Comparison of ENCODE assay signal across 8 mouse cellular contexts in the genomic region with DNA sequence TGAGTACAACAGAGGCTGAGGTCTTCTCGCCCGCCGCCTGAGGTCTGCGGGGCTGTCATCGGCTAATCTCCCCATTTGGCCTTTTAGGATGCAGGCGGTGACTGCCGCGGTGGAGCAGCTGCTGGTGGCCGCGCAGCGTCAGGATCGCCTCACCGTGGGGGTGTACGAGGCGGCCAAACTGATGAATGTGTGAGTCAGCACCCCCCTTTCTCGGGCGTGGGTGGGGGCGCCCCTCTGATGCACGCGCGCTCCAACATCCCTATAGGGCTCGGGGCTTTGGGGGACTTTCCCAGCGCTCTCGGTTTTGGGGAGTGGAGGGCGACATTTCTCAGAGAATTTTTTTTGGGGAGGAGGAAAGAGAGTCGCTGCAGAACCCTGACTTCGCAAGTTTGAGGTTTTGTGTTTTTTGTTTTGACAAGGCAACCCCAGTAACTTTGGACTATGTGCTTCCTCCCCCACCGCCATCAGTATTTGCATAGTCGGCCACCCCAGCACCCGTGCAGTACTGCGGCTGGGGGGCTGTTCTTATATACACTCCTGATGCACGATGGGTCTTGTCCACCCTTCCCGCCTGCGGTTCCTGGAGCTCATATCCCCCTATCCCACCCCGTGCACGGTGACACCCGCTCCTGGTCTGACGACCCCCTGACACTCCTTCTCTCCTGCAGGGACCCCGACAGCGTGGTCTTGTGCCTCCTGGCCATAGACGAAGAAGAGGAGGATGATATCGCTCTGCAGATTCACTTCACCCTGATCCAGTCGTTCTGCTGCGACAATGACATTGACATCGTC. TPM values are rescaled to one million over a fixed set of nuclear protein-coding genes. Genes with fewer than 3 reads are reported as not detected.
A peak's percentile ranks its signal among the peaks of the same experiment; 100 is the strongest.
DNase-seq lines count a peak whose midpoint lies in the region; ATAC-seq and TF ChIP-seq lines count a peak whose summit lies in the region.

No protein-coding gene starts in this region.

- peak overlapping the region; percentile 56 for H3K4me3 ChIP-seq in liver, adult 2 months (ENCODE audit: insufficient read depth, low read depth, low read length)
- H3K4me3 ChIP-seq in erythroblast, embryonic 14.5 days (replicated peaks), result peak overlapping the region; percentile 59
- H3K4me3 ChIP-seq in hindbrain, embryonic 11.5 days (ENCODE audit: low read depth, low read length), result peak overlapping the region; percentile 38
- peak overlapping the region; percentile 59 for H3K4me3 ChIP-seq in liver, embryonic 11.5 days (ENCODE audit: low read depth, low read length)
- H3K4me3 ChIP-seq in neural tube, embryonic 13.5 days, result peak overlapping the region; percentile 46

- peaks cover 22% of the 10 kb centered on the region for H3K4me1 ChIP-seq in liver, adult 2 months (ENCODE audit: control insufficient read depth, insufficient read depth, low read length)
- peaks cover 47% of the 10 kb centered on the region for H3K4me1 ChIP-seq in erythroblast, embryonic 14.5 days (ENCODE audit: control insufficient read depth)
- H3K4me1 ChIP-seq in hindbrain, embryonic 11.5 days (replicated peaks; ENCODE audit: control insufficient read depth, insufficient read depth, low read length), result peaks cover 29% of the 10 kb centered on the region
- peaks cover 48% of the 10 kb centered on the region for H3K4me1 ChIP-seq in liver, embryonic 11.5 days (replicated peaks; ENCODE audit: control insufficient read depth, insufficient read depth, low read length)
- peaks cover 60% of the 10 kb centered on the region for H3K4me1 ChIP-seq in neural tube, embryonic 13.5 days (replicated peaks)

- H3K27ac ChIP-seq in liver, adult 2 months (replicated peaks; ENCODE audit: insufficient read depth, low read depth, low read length), result no peak overlapping the region
- H3K27ac ChIP-seq in hindbrain, embryonic 11.5 days (ENCODE audit: low read depth, low read length), result no peak overlapping the region
- no peak overlapping the region for H3K27ac ChIP-seq in liver, embryonic 11.5 days (ENCODE audit: low read depth, low read length)
- no peak overlapping the region for H3K27ac ChIP-seq in neural tube, embryonic 13.5 days (replicated peaks)

- DNase-seq in liver, adult 2 months (ENCODE audit: extremely low read depth, low read depth, low spot score), result no peak
- DNase-seq in liver, result no peak
- DNase-seq in hindbrain, embryonic 11.5 days (ENCODE audit: low spot score), result peak; percentile 46
- peak; percentile 57 for DNase-seq in liver, embryonic 11.5 days (ENCODE audit: low spot score)
- DNase-seq in urinary bladder, postnatal 25 days (ENCODE audit: low spot score), result no peak

- H3K27me3 ChIP-seq in liver, adult 2 months (ENCODE audit: control insufficient read depth, insufficient read depth, low read length), result no peaks in the 10 kb centered on the region; the same call in 1 of the 2 replicates
- peaks cover 71% of the 10 kb centered on the region for H3K27me3 ChIP-seq in erythroblast, embryonic 14.5 days (ENCODE audit: control insufficient read depth)
- peaks cover 52% of the 10 kb centered on the region for H3K27me3 ChIP-seq in hindbrain, embryonic 11.5 days (ENCODE audit: control insufficient read depth, insufficient read depth, low read length)
- peaks cover 54% of the 10 kb centered on the region for H3K27me3 ChIP-seq in liver, embryonic 11.5 days (replicated peaks; ENCODE audit: control insufficient read depth, insufficient read depth, low read length)
- peaks cover 52% of the 10 kb centered on the region for H3K27me3 ChIP-seq in neural tube, embryonic 13.5 days

- TF ChIP-seq CTCF in liver, adult 2 months (IDR thresholded peaks at IDR 0.05; ENCODE audit: low read depth, low read length), result no peak

- H3K9me3 ChIP-seq in erythroblast, embryonic 14.5 days (ENCODE audit: control insufficient read depth, low read length), result peaks cover 12% of the 10 kb centered on the region; the same call in 1 of the 2 replicates
- H3K9me3 ChIP-seq in hindbrain, embryonic 11.5 days (ENCODE audit: control insufficient read depth, low read length), result no peaks in the 10 kb centered on the region
- H3K9me3 ChIP-seq in liver, embryonic 11.5 days (ENCODE audit: control insufficient read depth, low read length), result no peaks in the 10 kb centered on the region
- no peaks in the 10 kb centered on the region for H3K9me3 ChIP-seq in neural tube, embryonic 13.5 days

- H3K79me2 ChIP-seq in liver, adult 2 months (ENCODE audit: control insufficient read depth, insufficient read depth, low read length), result no peaks in the 10 kb centered on the region

- no peaks in the 10 kb centered on the region for H3K36me3 ChIP-seq in liver, adult 2 months (ENCODE audit: control insufficient read depth, insufficient read depth, low read length)
- H3K36me3 ChIP-seq in erythroblast, embryonic 14.5 days (ENCODE audit: control insufficient read depth), result no peaks in the 10 kb centered on the region
- H3K36me3 ChIP-seq in hindbrain, embryonic 11.5 days (ENCODE audit: control insufficient read depth, insufficient read depth, low read length), result no peaks in the 10 kb centered on the region
- H3K36me3 ChIP-seq in liver, embryonic 11.5 days (ENCODE audit: control insufficient read depth, insufficient read depth, low read length), result no peaks in the 10 kb centered on the region
- no peaks in the 10 kb centered on the region for H3K36me3 ChIP-seq in neural tube, embryonic 13.5 days

- H3K9ac ChIP-seq in liver, adult 2 months (ENCODE audit: low read depth, low read length), result peak overlapping the region; percentile 44
- H3K9ac ChIP-seq in hindbrain, embryonic 11.5 days (ENCODE audit: low read depth, low read length), result peak overlapping the region; percentile 42
- H3K9ac ChIP-seq in liver, embryonic 11.5 days (ENCODE audit: low read depth, low read length), result peak overlapping the region; percentile 60
- peak overlapping the region; percentile 73 for H3K9ac ChIP-seq in neural tube, embryonic 13.5 days

- no peak for TF ChIP-seq POLR2A in liver, adult 2 months (IDR thresholded peaks at IDR 0.05; ENCODE audit: extremely low read depth, insufficient read depth, low read length)

- ATAC-seq in activated CD4-positive, CD25-positive, alpha-beta regulatory T cell, adult 4 months, result peak; percentile 24
- no peak; the same call in 1 of the 2 replicates for ATAC-seq in hindbrain, embryonic 11.5 days (ENCODE audit: low FRiP score)
- 0 out of 2 replicates have a peak, but pooled peaks have one; percentile 18 for ATAC-seq in liver, embryonic 11.5 days (replicated peaks; ENCODE audit: low FRiP score)
- ATAC-seq in neural tube, embryonic 13.5 days (ENCODE audit: low read depth), result peak; percentile 19; the same call in 1 of the 2 replicates

- H3K4me2 ChIP-seq in hindbrain, embryonic 11.5 days (replicated peaks; ENCODE audit: low read depth, low read length), result peak overlapping the region; percentile 86
- H3K4me2 ChIP-seq in liver, embryonic 11.5 days, result peak overlapping the region; percentile 99
- peak overlapping the region; percentile 83 for H3K4me2 ChIP-seq in neural tube, embryonic 13.5 days

- WGBS in liver, adult 2 months, result 2% methylated on average over 45 of the region's 45 CpGs
- under 1% methylated on average over 45 of the region's 45 CpGs for WGBS in hindbrain, embryonic 11.5 days
- WGBS in liver, embryonic 11.5 days, result 1% methylated on average over 45 of the region's 45 CpGs
- WGBS in neural tube, embryonic 13.5 days, result under 1% methylated on average over 45 of the region's 45 CpGs

RNA-seq across cellular contexts. Expression of gene Gadd45b, which starts 0.7 kb away (rescaled TPM):
- total RNA-seq in liver, adult 2 months (2014; rRNA removed), result 2.1 and 8.3 TPM in 2 replicates
- polyA plus RNA-seq in liver, adult 2 months (2012; rRNA removed), result 1.4 and 1.8 TPM in 2 replicates
- 10 to 100 TPM; 22.8 to 45.2 TPM for polyA plus RNA-seq in activated CD4-positive, CD25-positive, alpha-beta regulatory T cell, adult 4 months (2017; shearing (Covaris generic))
- 0.15 and 0.16 TPM in 2 replicates for polyA plus RNA-seq in erythroblast, embryonic 14.5 days (2012)
- polyA plus RNA-seq in hindbrain, embryonic 11.5 days (2014; fragmentation: Nextera tagmentation; extraction: Ambion mirVana), result 13.8 and 14.6 TPM in 2 replicates
- 4.0 and 5.0 TPM in 2 replicates for polyA plus RNA-seq in liver, embryonic 11.5 days (2014; fragmentation: Nextera tagmentation; extraction: Ambion mirVana)
- polyA plus RNA-seq in neural tube, embryonic 13.5 days (2015; fragmentation: Nextera tagmentation; extraction: Ambion mirVana), result 8.8 and 9.0 TPM in 2 replicates

RNA-seq across cellular contexts. Expression of gene Lmnb2, which starts 12.5 kb away (rescaled TPM):
- 3.2 and 3.3 TPM in 2 replicates for total RNA-seq in liver, adult 2 months (2014; rRNA removed)
- 5.5 and 6.6 TPM in 2 replicates for polyA plus RNA-seq in liver, adult 2 months (2012; rRNA removed)
- polyA plus RNA-seq in activated CD4-positive, CD25-positive, alpha-beta regulatory T cell, adult 4 months (2017; shearing (Covaris generic)), result 1 to 10 TPM; 2.8 to 4.5 TPM
- polyA plus RNA-seq in erythroblast, embryonic 14.5 days (2012), result 1.1 and 1.3 TPM in 2 replicates
- polyA plus RNA-seq in hindbrain, embryonic 11.5 days (2014; fragmentation: Nextera tagmentation; extraction: Ambion mirVana), result 14.6 and 19.0 TPM in 2 replicates
- polyA plus RNA-seq in liver, embryonic 11.5 days (2014; fragmentation: Nextera tagmentation; extraction: Ambion mirVana), result 16.2 and 18.2 TPM in 2 replicates
- 38.3 and 41.6 TPM in 2 replicates for polyA plus RNA-seq in neural tube, embryonic 13.5 days (2015; fragmentation: Nextera tagmentation; extraction: Ambion mirVana)

RNA-seq across cellular contexts. Expression of gene Timm13, which starts 29.8 kb away (rescaled TPM):
- total RNA-seq in liver, adult 2 months (2014; rRNA removed), result 79.9 and 87.7 TPM in 2 replicates
- polyA plus RNA-seq in liver, adult 2 months (2012; rRNA removed), result 369 and 388 TPM in 2 replicates
- 100 to 1,000 TPM; 228 to 262 TPM for polyA plus RNA-seq in activated CD4-positive, CD25-positive, alpha-beta regulatory T cell, adult 4 months (2017; shearing (Covaris generic))
- 29.2 and 32.1 TPM in 2 replicates for polyA plus RNA-seq in erythroblast, embryonic 14.5 days (2012)
- polyA plus RNA-seq in hindbrain, embryonic 11.5 days (2014; fragmentation: Nextera tagmentation; extraction: Ambion mirVana), result 328 and 353 TPM in 2 replicates
- polyA plus RNA-seq in liver, embryonic 11.5 days (2014; fragmentation: Nextera tagmentation; extraction: Ambion mirVana), result 396 and 445 TPM in 2 replicates
- 328 and 331 TPM in 2 replicates for polyA plus RNA-seq in neural tube, embryonic 13.5 days (2015; fragmentation: Nextera tagmentation; extraction: Ambion mirVana)

RNA-seq across cellular contexts. Expression of gene Tmprss9, which starts 58.9 kb away (rescaled TPM):
- total RNA-seq in liver, adult 2 months (2014; rRNA removed), result under 0.01 and 0.09 TPM in 2 replicates
- polyA plus RNA-seq in liver, adult 2 months (2012; rRNA removed), result 0.04 and 0.05 TPM in 2 replicates
- polyA plus RNA-seq in activated CD4-positive, CD25-positive, alpha-beta regulatory T cell, adult 4 months (2017; shearing (Covaris generic)), result not detected
- 0.02 and 0.03 TPM in 2 replicates for polyA plus RNA-seq in erythroblast, embryonic 14.5 days (2012)
- polyA plus RNA-seq in hindbrain, embryonic 11.5 days (2014; fragmentation: Nextera tagmentation; extraction: Ambion mirVana), result 0.05 and 0.06 TPM in 2 replicates
- not detected in 2 replicates for polyA plus RNA-seq in liver, embryonic 11.5 days (2014; fragmentation: Nextera tagmentation; extraction: Ambion mirVana)
- 0.08 and 0.31 TPM in 2 replicates for polyA plus RNA-seq in neural tube, embryonic 13.5 days (2015; fragmentation: Nextera tagmentation; extraction: Ambion mirVana)

Comparison
In these comparisons a context has a peak if more than half of its experiments do, and no peak if none do; other contexts are left out.
1. DNase-seq: peak in hindbrain, embryonic 11.5 days (single experiment) and liver, embryonic 11.5 days (single experiment); none in liver, adult 2 months (single experiment), liver (single experiment) and urinary bladder, postnatal 25 days (single experiment).
2. Peak in every context shown above with its lines, with median percentiles within 50 percentile points of each other: H3K4me3 ChIP-seq, H3K9ac ChIP-seq and H3K4me2 ChIP-seq.